Mouse (Mus musculus): ENCODE data around the gene Mecom. TPM values are rescaled to one million over a fixed set of nuclear protein-coding genes. Genes with fewer than 3 reads are reported as not detected.
"Not testable (repeated sequence)": the region's sequence is repeated elsewhere in the genome, so short reads cannot be mapped to it uniquely, and the experiment has no call there.

The Mecom gene
- polyA plus RNA-seq, 1 experiment = 74.4 TPM

- no peak overlapping the region for H3K4me3 ChIP-seq (ENCODE audit: insufficient read depth, low read length)
- peaks cover 3% of the 10 kb centered on the region; the same call in 1 of the 2 replicates for H3K4me1 ChIP-seq (ENCODE audit: control insufficient read depth, insufficient read depth, low read length)
- H3K27ac ChIP-seq (ENCODE audit: insufficient read depth, low read length) = no peak overlapping the region
- no peak for TF ChIP-seq POLR2A (IDR thresholded peaks at IDR 0.05; ENCODE audit: low read depth, low read length)
- no peak for TF ChIP-seq CTCF (IDR thresholded peaks at IDR 0.05; ENCODE audit: borderline replicate concordance, insufficient read depth, low read length)
Measured at GRCm38 (mm10) chr3:30550218-30550617, 2.4 kb upstream of the Mecom start.

GRCm38 (mm10) chr3:30548928-30549327 is 1.1 kb upstream of the Mecom start:
- Histone ChIP-seq H3K4me1 (ENCODE audit: control insufficient read depth, insufficient read depth, low read length) (peaks cover 3% of the 10 kb centered on the region; the same call in 1 of the 2 replicates), H3K4me3 (ENCODE audit: insufficient read depth, low read length) (no peak overlapping the region), H3K27ac (ENCODE audit: insufficient read depth, low read length) (no peak overlapping the region)
- TF ChIP-seq POLR2A (IDR thresholded peaks at IDR 0.05; ENCODE audit: low read depth, low read length) = no peak
- TF ChIP-seq CTCF (IDR thresholded peaks at IDR 0.05; ENCODE audit: borderline replicate concordance, insufficient read depth, low read length) = no peak

DNA sequence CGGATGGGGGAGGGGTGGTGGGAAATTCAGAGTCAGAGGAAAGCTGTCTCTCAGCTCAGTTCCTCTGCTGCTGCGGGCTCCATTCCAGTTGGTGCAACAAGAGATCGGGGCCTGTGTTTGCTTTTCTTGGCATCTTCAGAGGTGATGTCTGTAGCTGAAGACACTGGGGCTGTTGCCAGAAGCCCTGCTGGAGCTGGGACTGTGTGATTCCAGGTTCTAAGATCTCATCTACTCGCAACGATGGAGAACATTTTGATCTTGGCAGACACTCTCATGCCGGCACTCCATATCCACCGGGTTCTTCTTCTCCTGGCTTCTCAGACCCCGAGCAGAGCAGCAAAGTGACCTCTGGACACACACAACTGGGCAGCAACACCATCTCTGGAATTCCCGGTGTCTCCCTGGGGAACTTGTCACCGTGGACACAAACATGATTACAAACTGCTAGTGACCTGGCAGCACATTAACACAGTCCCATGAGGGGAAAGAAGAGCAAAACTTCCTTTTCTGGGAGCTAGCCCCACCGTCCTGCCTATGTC is 908 bp downstream of the Mecom start:
- TF ChIP-seq POLR2A (IDR thresholded peaks at IDR 0.05; ENCODE audit: low read depth, low read length) (no peak), CTCF (IDR thresholded peaks at IDR 0.05; ENCODE audit: borderline replicate concordance, insufficient read depth, low read length) (no peak)
- Histone ChIP-seq H3K4me3 (ENCODE audit: insufficient read depth, low read length) (no peak overlapping the region), H3K4me1 (ENCODE audit: control insufficient read depth, insufficient read depth, low read length) (peaks cover 3% of the 10 kb centered on the region; the same call in 1 of the 2 replicates), H3K27ac (ENCODE audit: insufficient read depth, low read length) (no peak overlapping the region)

GRCm38 (mm10) chr3:30546366-30546765 is 1.4 kb downstream of the Mecom start:
- Histone ChIP-seq H3K27ac (ENCODE audit: insufficient read depth, low read length) (no peak overlapping the region), H3K4me3 (ENCODE audit: insufficient read depth, low read length) (no peak overlapping the region)

GRCm38 (mm10) chr3:30545246-30545645 is 2.6 kb downstream of the Mecom start:
- TF ChIP-seq CTCF (IDR thresholded peaks at IDR 0.05; ENCODE audit: borderline replicate concordance, insufficient read depth, low read length) (no peak), POLR2A (IDR thresholded peaks at IDR 0.05; ENCODE audit: low read depth, low read length) (no peak)
- no peak overlapping the region for H3K4me3 ChIP-seq (ENCODE audit: insufficient read depth, low read length)
- peaks cover 3% of the 10 kb centered on the region; the same call in 1 of the 2 replicates for H3K4me1 ChIP-seq (ENCODE audit: control insufficient read depth, insufficient read depth, low read length)
- no peak overlapping the region for H3K27ac ChIP-seq (ENCODE audit: insufficient read depth, low read length)

More at GRCm38 (mm10) chr3:30546366-30546765, 1.4 kb downstream of the Mecom start:
- H3K4me1 ChIP-seq (ENCODE audit: control insufficient read depth, insufficient read depth, low read length) = peaks cover 3% of the 10 kb centered on the region; the same call in 1 of the 2 replicates
- TF ChIP-seq POLR2A (IDR thresholded peaks at IDR 0.05; ENCODE audit: low read depth, low read length) (no peak), CTCF (IDR thresholded peaks at IDR 0.05; ENCODE audit: borderline replicate concordance, insufficient read depth, low read length) (no peak)

DNA sequence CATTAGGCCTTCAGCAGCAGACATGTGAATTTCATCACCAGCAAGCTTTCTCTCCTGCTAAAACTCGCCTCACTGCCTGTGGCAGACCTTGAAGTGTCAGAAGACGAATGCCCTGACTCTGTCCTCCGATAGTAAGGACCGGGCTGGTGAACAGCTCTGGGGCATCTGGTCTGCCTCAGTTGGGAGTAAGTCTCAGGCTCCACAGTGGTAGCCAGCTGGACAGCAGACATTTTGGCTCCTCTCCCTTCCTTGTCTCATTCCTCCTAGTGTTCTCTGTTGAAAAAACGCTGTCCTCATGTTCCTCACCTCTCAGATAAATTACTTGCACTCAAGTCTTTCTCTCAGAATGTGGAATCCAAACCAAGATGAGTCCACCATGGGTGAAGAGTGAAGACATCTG is 3.5 kb downstream of the Mecom start:
- Histone ChIP-seq H3K27ac (ENCODE audit: insufficient read depth, low read length) (no peak overlapping the region), H3K4me1 (ENCODE audit: control insufficient read depth, insufficient read depth, low read length) (peaks cover 3% of the 10 kb centered on the region; the same call in 1 of the 2 replicates), H3K4me3 (ENCODE audit: insufficient read depth, low read length) (no peak overlapping the region)
- TF ChIP-seq CTCF (IDR thresholded peaks at IDR 0.05; ENCODE audit: borderline replicate concordance, insufficient read depth, low read length) = no peak
- TF ChIP-seq POLR2A (IDR thresholded peaks at IDR 0.05; ENCODE audit: low read depth, low read length) = no peak

GRCm38 (mm10) chr3:30535821-30536220 is 12.0 kb downstream of the Mecom start:
- Histone ChIP-seq H3K27ac (ENCODE audit: insufficient read depth, low read length) (no peak overlapping the region), H3K4me3 (ENCODE audit: insufficient read depth, low read length) (no peak overlapping the region), H3K4me1 (ENCODE audit: control insufficient read depth, insufficient read depth, low read length) (no peaks in the 10 kb centered on the region)
- TF ChIP-seq CTCF (IDR thresholded peaks at IDR 0.05; ENCODE audit: borderline replicate concordance, insufficient read depth, low read length) (no peak), POLR2A (IDR thresholded peaks at IDR 0.05; ENCODE audit: low read depth, low read length) (no peak)

- not testable (repeated sequence) for H3K4me1 ChIP-seq (ENCODE audit: control insufficient read depth, insufficient read depth, low read length); H3K4me3 ChIP-seq (ENCODE audit: insufficient read depth, low read length); H3K27ac ChIP-seq (ENCODE audit: insufficient read depth, low read length)
Measured at GRCm38 (mm10) chr3:30520751-30521150, 27.1 kb downstream of the Mecom start.

DNA sequence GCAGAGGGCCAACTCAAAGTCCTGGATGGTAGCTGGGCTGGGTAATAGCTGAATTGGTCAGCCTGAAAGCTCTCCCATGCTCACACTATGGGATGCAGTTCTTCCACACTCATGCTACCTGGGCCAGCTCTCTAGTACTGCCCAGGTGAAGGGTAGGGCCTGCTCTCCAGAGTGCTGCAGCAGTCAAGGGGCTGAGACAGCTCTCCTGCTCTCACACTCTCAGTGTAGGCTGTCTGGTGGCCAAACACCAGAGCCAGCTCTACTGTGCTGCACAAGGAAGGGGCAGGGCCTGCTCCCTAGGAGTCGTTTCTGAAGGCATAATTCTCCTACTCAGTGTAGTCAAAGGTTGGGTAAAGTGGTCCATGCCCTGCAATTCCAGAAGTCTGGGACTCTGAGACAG is 28.4 kb downstream of the Mecom start:
- Histone ChIP-seq H3K27ac (ENCODE audit: insufficient read depth, low read length) (no peak overlapping the region), H3K4me3 (ENCODE audit: insufficient read depth, low read length) (no peak overlapping the region), H3K4me1 (ENCODE audit: control insufficient read depth, insufficient read depth, low read length) (peaks cover 2% of the 10 kb centered on the region; the same call in 1 of the 2 replicates)
- TF ChIP-seq POLR2A (IDR thresholded peaks at IDR 0.05; ENCODE audit: low read depth, low read length) (no peak), CTCF (IDR thresholded peaks at IDR 0.05; ENCODE audit: borderline replicate concordance, insufficient read depth, low read length) (no peak)

- Histone ChIP-seq H3K4me3 (ENCODE audit: insufficient read depth, low read length) (peak overlapping the region; percentile 49), H3K27ac (ENCODE audit: insufficient read depth, low read length) (peak overlapping the region; percentile 37), H3K4me1 (ENCODE audit: control insufficient read depth, insufficient read depth, low read length) (peaks cover 2% of the 10 kb centered on the region; the same call in 1 of the 2 replicates)
- TF ChIP-seq POLR2A (IDR thresholded peaks at IDR 0.05; ENCODE audit: low read depth, low read length) = no peak
- TF ChIP-seq CTCF (IDR thresholded peaks at IDR 0.05; ENCODE audit: borderline replicate concordance, insufficient read depth, low read length) = no peak
Measured at GRCm38 (mm10) chr3:30515795-30516170, 32.0 kb downstream of the Mecom start.
